ENCODE assay signal across 10 mouse cellular contexts in genomic region chr12:40836924-40837323, GRCm38 (mm10).
A peak's percentile ranks its signal among the peaks of the same experiment; 100 is the strongest.
DNase-seq lines count a peak whose midpoint lies in the region; ATAC-seq lines count a peak whose summit lies in the region.
"Had no signal": no experiment of that assay in that cellular context is flagged by ENCODE, and none has a peak within 500 bp of the region (broad histone marks: within the 10 kb centered on the region; RNA-seq: fewer than 3 reads in every experiment).

No protein-coding gene starts in this region.

- peak; percentile 71 for DNase-seq in heart, adult 11 months
- no peak for DNase-seq in heart, postnatal 36 days
- peak; percentile 93 for DNase-seq in ZHBTc4 (ENCODE audit: low read depth, low spot score)
- peak; percentile 39 for DNase-seq in forebrain, embryonic 14.5 days (ENCODE audit: low spot score)
- no peak for DNase-seq in thymus, postnatal 0 days (ENCODE audit: low spot score)
- DNase-seq in heart, embryonic 10.5 days (ENCODE audit: low spot score), result no peak
- no peak for DNase-seq in adrenal gland, postnatal 10 days

- no peak overlapping the region for H3K4me3 ChIP-seq in forebrain, embryonic 14.5 days (ENCODE audit: low read depth, low read length)
- H3K4me3 ChIP-seq in midbrain, embryonic 15.5 days, result no peak overlapping the region
- H3K4me3 ChIP-seq in heart, embryonic 10.5 days, result no peak overlapping the region
- H3K4me3 ChIP-seq: kidney, embryonic 15.5 days; limb, embryonic 13.5 days had no signal

- peak overlapping the region; percentile 21; the same call in 1 of the 2 replicates for H3K9ac ChIP-seq in forebrain, embryonic 14.5 days (ENCODE audit: low read length)
- no peak overlapping the region for H3K9ac ChIP-seq in midbrain, embryonic 15.5 days
- H3K9ac ChIP-seq: kidney, embryonic 15.5 days; limb, embryonic 13.5 days had no signal

- peaks cover 7% of the 10 kb centered on the region; the same call in 1 of the 2 replicates for H3K36me3 ChIP-seq in forebrain, embryonic 14.5 days (ENCODE audit: control insufficient read depth, insufficient read depth, low read length)
- peaks cover 6% of the 10 kb centered on the region; the same call in 1 of the 2 replicates for H3K36me3 ChIP-seq in midbrain, embryonic 15.5 days (replicated peaks)
- no peaks in the 10 kb centered on the region for H3K36me3 ChIP-seq in heart, embryonic 10.5 days

- WGBS in forebrain, embryonic 14.5 days, result 6% methylated on average over 6 of the region's 6 CpGs
- 32% methylated on average over 6 of the region's 6 CpGs for WGBS in midbrain, embryonic 15.5 days
- WGBS in heart, embryonic 10.5 days, result 78% methylated on average over 6 of the region's 6 CpGs

- intact Hi-C loops in heart, postnatal 36 days (cut with DNase I), result loop anchor here (2.0 kb wide), 2 partner anchors 260 to 650 kb away; partner anchors contain the start of gene Lrrn3

- H3K27ac ChIP-seq in forebrain, embryonic 14.5 days (ENCODE audit: low read depth, low read length), result no peak overlapping the region
- H3K27ac ChIP-seq in midbrain, embryonic 15.5 days, result 0 out of 2 replicates have a peak overlapping the region, but pooled peaks have one; percentile 8
- H3K27ac ChIP-seq in heart, embryonic 10.5 days, result no peak overlapping the region
- H3K27ac ChIP-seq: kidney, embryonic 15.5 days; limb, embryonic 13.5 days had no signal

- peak; percentile 36 for ATAC-seq in forebrain, embryonic 14.5 days
- ATAC-seq in midbrain, embryonic 15.5 days (replicated peaks), result peak; percentile 48

- H3K4me1 ChIP-seq in forebrain, embryonic 14.5 days (ENCODE audit: control insufficient read depth, insufficient read depth, low read length), result peaks cover 5% of the 10 kb centered on the region
- H3K4me1 ChIP-seq in midbrain, embryonic 15.5 days, result peaks cover 16% of the 10 kb centered on the region
- peaks cover 16% of the 10 kb centered on the region for H3K4me1 ChIP-seq in heart, embryonic 10.5 days
- H3K4me1 ChIP-seq: kidney, embryonic 15.5 days had no signal

- H3K27me3 ChIP-seq in forebrain, embryonic 14.5 days (replicated peaks; ENCODE audit: control insufficient read depth, insufficient read depth, low read length), result no peaks in the 10 kb centered on the region
- no peaks in the 10 kb centered on the region for H3K27me3 ChIP-seq in midbrain, embryonic 15.5 days (replicated peaks)
- H3K27me3 ChIP-seq in heart, embryonic 10.5 days (ENCODE audit: insufficient read depth, poor library complexity, severe bottlenecking), result no peaks in the 10 kb centered on the region
- H3K27me3 ChIP-seq: kidney, embryonic 15.5 days; limb, embryonic 13.5 days had no signal

- H3K9me3 ChIP-seq in forebrain, embryonic 14.5 days (replicated peaks; ENCODE audit: control insufficient read depth, low read length), result no peaks in the 10 kb centered on the region
- H3K9me3 ChIP-seq in midbrain, embryonic 15.5 days, result no peaks in the 10 kb centered on the region
- H3K9me3 ChIP-seq in heart, embryonic 10.5 days, result no peaks in the 10 kb centered on the region
- H3K9me3 ChIP-seq: kidney, embryonic 15.5 days; limb, embryonic 13.5 days had no signal

- no peak overlapping the region for H3K4me2 ChIP-seq in forebrain, embryonic 14.5 days (ENCODE audit: low read length)
- no peak overlapping the region for H3K4me2 ChIP-seq in midbrain, embryonic 15.5 days
- H3K4me2 ChIP-seq: kidney, embryonic 15.5 days; limb, embryonic 13.5 days had no signal

Comparison
In these comparisons a context has a peak if more than half of its experiments do, and no peak if none do; other contexts are left out.
1. DNase-seq: peak in heart, adult 11 months (single experiment), ZHBTc4 (single experiment) and forebrain, embryonic 14.5 days (single experiment); none in heart, postnatal 36 days (0 of 2), thymus, postnatal 0 days (single experiment), heart, embryonic 10.5 days (single experiment) and adrenal gland, postnatal 10 days (single experiment).